Mouse (Mus musculus): Measurements from ENCODE around the gene Spint4.

DNA sequence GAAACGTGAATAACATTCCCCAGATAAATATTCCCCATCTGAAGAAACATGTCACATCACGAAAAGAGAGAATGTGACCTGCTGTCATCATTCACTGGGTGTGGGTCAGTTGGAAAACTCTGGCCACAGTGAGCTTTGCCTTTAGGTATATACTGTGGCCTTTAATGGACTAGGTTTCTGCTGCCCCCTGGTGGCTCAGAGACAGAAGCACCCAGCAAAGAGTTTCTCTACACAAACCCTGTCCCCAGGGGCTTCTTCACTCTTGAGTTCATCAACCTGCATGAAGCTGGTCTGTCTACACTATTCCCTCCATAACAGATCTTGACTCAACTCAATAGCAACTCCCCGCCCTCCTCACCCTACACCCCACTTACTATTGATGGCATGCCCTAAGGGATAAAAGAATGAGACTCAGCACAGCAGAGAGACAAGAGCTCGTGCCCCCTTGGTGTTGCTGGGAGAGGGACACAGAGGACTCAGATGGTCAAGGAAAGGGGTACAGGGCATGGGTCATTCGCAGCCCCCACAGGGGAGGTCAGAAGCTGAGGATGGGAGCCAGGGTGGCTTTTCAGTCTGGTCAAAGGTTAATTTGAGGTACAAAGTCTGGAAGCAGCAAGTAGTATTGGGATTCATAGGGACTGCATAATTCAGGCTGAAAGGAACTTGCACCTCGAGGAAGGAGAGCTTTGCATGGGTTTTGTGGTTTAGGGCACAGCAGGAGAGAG lies 27.8 kb downstream of the Spint4 start:
- no peak for TF ChIP-seq POLR2A (IDR thresholded peaks at IDR 0.05; ENCODE audit: low read depth, low read length)
- TF ChIP-seq CTCF (IDR thresholded peaks at IDR 0.05; ENCODE audit: extremely low read depth, insufficient read depth, insufficient read length, insufficient replicate concordance) = peak; percentile 57; the same call in 1 of the 2 replicates

Measured in spleen, adult 2 months (tissue).